Mouse (Mus musculus) heart, embryonic 13.5 days (tissue): ENCODE results near the gene Ttc41. TPM values are rescaled to one million over a fixed set of nuclear protein-coding genes. Genes with fewer than 3 reads are reported as not detected.
A peak's percentile ranks its signal among the peaks of the same experiment; 100 is the strongest.

Experiments used
- ATAC-seq: fragments of 200-750 bp; cut with Nextera tagmentation; 2 replicates; pipeline ENCODE4 v1.8.0; 2017; ENCODE audit warnings: moderate TSS enrichment; ENCODE audit not compliant: insufficient number of reproducible peaks, low FRiP score, low TSS enrichment; ENCODE audit errors: extremely low read depth
- H3K27ac ChIP-seq: fragments of 300-500 bp; sonication (generic); replicated peaks from 2 replicates; pipeline ENCODE4 v1.5.1; 2015; ENCODE audit warnings: moderate library complexity, mild to moderate bottlenecking, inconsistent platforms
- H3K27me3 ChIP-seq: fragments of 300-500 bp; sonication (generic); replicated peaks from 2 replicates; pipeline ENCODE4 v1.6.1; 2015; ENCODE audit warnings: mild to moderate bottlenecking, inconsistent platforms
- H3K36me3 ChIP-seq: fragments of 300-500 bp; sonication (generic); 2 replicates; pipeline ENCODE4 v1.6.1; 2015; ENCODE audit warnings: mild to moderate bottlenecking, inconsistent platforms
- H3K4me1 ChIP-seq: fragments of 300-500 bp; sonication (generic); 2 replicates; pipeline ENCODE4 v1.6.1; 2015; ENCODE audit warnings: inconsistent platforms
- H3K4me2 ChIP-seq: fragments of 300-500 bp; sonication (generic); 2 replicates; pipeline ENCODE4 v1.6.1; 2015; ENCODE audit warnings: inconsistent platforms, mild to moderate bottlenecking, moderate library complexity
- H3K4me3 ChIP-seq: fragments of 300-500 bp; sonication (generic); 2 replicates; pipeline ENCODE4 v1.5.1; 2015; ENCODE audit warnings: moderate library complexity, mild to moderate bottlenecking, inconsistent platforms
- H3K9ac ChIP-seq: fragments of 300-500 bp; sonication (generic); 2 replicates; pipeline ENCODE4 v1.6.1; 2015; ENCODE audit warnings: inconsistent platforms, mild to moderate bottlenecking, moderate library complexity
- H3K9me3 ChIP-seq: fragments of 300-500 bp; sonication (generic); 2 replicates; pipeline ENCODE4 v1.6.1; 2016; ENCODE audit warnings: inconsistent platforms
- WGBS: fragments of 180-500 bp; shearing (Covaris S2); methylation state at CpG from one replicate; pipeline ENCODE4 v1.1.7; 2015; ENCODE audit warnings: mixed read lengths; 5-methylcytosine and 5-hydroxymethylcytosine counted together
- polyA plus RNA-seq: library from polyadenylated mRNA; unstranded; fragments of >200 nt; fragmentation: Nextera tagmentation; extraction: Ambion mirVana; gene quantifications from 2 replicates; pipeline ENCODE4 v1.2.1, GENCODE M21; 2015

Ttc41 gene
- polyA plus RNA-seq, 1 experiment from 2014 or later: 2.1 TPM

- no peak overlapping the region for H3K4me2 ChIP-seq
- no peaks in the 10 kb centered on the region for H3K36me3 ChIP-seq
- no peak for ATAC-seq
- 56% methylated on average over 5 of the region's 5 CpGs for WGBS
- H3K4me1 ChIP-seq: peaks cover 41% of the 10 kb centered on the region
- no peaks in the 10 kb centered on the region for H3K27me3 ChIP-seq
- no peak overlapping the region for H3K27ac ChIP-seq
- no peaks in the 10 kb centered on the region for H3K9me3 ChIP-seq
- no peak overlapping the region for H3K9ac ChIP-seq
- H3K4me3 ChIP-seq: no peak overlapping the region
Measured at GRCm38 (mm10) chr10:86788193-86788592, 82.6 kb downstream of the Ttc41 start.

DNA sequence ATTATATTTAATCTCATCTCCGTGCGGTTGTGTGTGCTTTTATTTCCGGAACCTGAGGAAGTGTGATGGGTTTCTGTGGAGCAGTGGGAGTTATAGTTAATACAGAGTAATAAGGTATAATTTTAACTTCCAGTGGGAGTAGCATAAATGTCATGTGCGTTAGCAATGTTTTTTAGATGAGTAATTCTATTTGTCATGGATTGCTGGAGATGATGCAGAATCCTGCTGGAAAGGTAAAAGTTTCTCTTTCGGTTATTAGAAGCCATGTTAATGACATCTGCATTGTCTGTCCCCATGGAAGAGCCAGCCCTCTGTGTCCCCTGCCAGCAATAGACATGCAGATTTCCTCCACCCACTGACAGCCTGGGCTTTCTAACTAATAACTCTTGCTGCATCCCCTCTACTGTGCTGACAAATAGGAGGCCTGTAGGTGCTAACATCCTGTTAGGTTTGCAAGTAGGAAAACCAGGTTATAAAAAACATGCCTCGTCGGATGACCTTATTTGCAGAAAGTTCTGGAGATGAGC, 83.6 kb downstream of the Ttc41 start:
- ATAC-seq: no peak
- Histone ChIP-seq H3K36me3 (no peaks in the 10 kb centered on the region), H3K27ac (no peak overlapping the region), H3K27me3 (no peaks in the 10 kb centered on the region), H3K9me3 (no peaks in the 10 kb centered on the region), H3K4me3 (no peak overlapping the region), H3K4me2 (no peak overlapping the region), H3K9ac (no peak overlapping the region), H3K4me1 (peaks cover 47% of the 10 kb centered on the region)
- WGBS: 77% methylated on average over 7 of the region's 7 CpGs

DNA sequence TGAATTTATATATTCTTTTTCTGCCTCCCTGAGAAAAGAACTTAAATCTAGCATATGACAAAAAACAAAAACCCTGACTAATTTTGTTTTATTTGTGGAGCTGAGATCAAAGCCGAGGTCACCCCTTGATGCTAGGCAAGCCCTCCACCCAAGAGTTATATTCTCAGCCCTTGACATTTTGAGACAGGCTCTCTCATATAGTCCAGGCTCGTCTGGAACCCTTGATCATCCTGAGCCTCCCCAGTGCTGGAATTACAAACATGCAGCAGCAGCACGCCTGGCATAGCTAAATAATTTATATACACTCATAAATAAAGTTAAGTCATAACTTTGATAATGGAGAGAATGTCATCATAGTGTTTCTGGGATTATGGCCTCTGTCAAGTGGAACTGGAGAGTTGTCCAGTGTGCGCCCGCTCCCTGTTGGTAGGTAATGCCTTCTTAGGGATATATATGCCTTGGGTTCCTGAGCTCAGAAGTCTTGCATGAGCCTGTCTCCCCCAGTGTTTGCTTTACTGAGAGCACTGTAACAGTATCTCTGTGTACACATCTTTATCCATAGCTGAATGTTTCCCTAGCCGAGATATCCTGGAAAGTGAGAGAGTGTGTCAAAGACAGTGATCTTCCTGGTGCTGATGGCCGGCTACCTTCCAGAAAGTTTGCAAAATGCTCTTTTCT, 86.0 kb downstream of the Ttc41 start:
- Histone ChIP-seq H3K4me3 (no peak overlapping the region), H3K36me3 (no peaks in the 10 kb centered on the region), H3K27ac (0 out of 2 replicates have a peak overlapping the region, but pooled peaks have one; percentile 12), H3K4me1 (peaks cover 52% of the 10 kb centered on the region), H3K9ac (no peak overlapping the region), H3K9me3 (no peaks in the 10 kb centered on the region), H3K27me3 (no peaks in the 10 kb centered on the region), H3K4me2 (no peak overlapping the region)
- no peak for ATAC-seq
- WGBS: 61% methylated on average over 7 of the region's 7 CpGs

DNA sequence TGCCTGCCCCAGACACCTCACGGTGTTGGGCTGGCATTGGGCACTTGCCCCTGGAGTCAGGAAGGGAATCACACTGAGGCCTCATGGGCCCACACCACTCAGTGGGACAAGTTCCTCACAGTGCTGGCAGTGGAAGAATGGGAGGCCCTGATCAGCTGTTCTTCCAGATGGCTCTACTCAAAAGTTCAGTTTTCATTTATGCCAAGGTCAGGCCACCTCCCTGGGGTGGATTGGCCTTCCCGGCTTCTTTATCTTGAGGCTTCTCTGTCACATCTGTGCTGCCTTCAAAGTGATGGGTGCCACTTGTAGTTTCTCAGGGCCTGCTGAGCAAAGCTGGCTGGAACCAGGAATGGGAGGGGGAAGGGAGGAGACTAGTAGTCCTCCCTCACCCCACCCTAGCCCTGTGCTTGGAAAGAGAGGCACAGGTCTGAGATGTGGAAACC, 87.9 kb downstream of the Ttc41 start:
- ATAC-seq: no peak
- no peak overlapping the region for H3K4me3 ChIP-seq
- WGBS: 36% methylated on average over 2 of the region's 2 CpGs
- no peaks in the 10 kb centered on the region for H3K9me3 ChIP-seq
- peaks cover 45% of the 10 kb centered on the region for H3K4me1 ChIP-seq
- peak overlapping the region; percentile 37 for H3K9ac ChIP-seq
- H3K27me3 ChIP-seq: no peaks in the 10 kb centered on the region
- no peaks in the 10 kb centered on the region for H3K36me3 ChIP-seq
- H3K27ac ChIP-seq: peak overlapping the region; percentile 78
- no peak overlapping the region for H3K4me2 ChIP-seq

- Histone ChIP-seq H3K27ac (peak overlapping the region; percentile 78), H3K4me2 (no peak overlapping the region), H3K9ac (0 out of 2 replicates have a peak overlapping the region, but pooled peaks have one; percentile 37), H3K9me3 (no peaks in the 10 kb centered on the region), H3K27me3 (no peaks in the 10 kb centered on the region), H3K4me1 (peaks cover 45% of the 10 kb centered on the region), H3K4me3 (no peak overlapping the region), H3K36me3 (no peaks in the 10 kb centered on the region)
- WGBS: 75% methylated on average over 4 of the region's 4 CpGs
- ATAC-seq: no peak
Measured at GRCm38 (mm10) chr10:86794196-86794595, 88.6 kb downstream of the Ttc41 start.

GRCm38 (mm10) chr10:86794794-86795535, 89.4 kb downstream of the Ttc41 start:
- Histone ChIP-seq H3K27me3 (no peaks in the 10 kb centered on the region), H3K4me2 (no peak overlapping the region), H3K4me3 (no peak overlapping the region), H3K27ac (peak overlapping the region; percentile 77), H3K4me1 (peaks cover 45% of the 10 kb centered on the region), H3K36me3 (no peaks in the 10 kb centered on the region), H3K9ac (peak overlapping the region; percentile 62), H3K9me3 (no peaks in the 10 kb centered on the region)
- no peak for ATAC-seq
- WGBS: 68% methylated on average over 9 of the region's 9 CpGs

GRCm38 (mm10) chr10:86796073-86796741, 90.6 kb downstream of the Ttc41 start:
- H3K4me3 ChIP-seq: no peak overlapping the region
- H3K4me2 ChIP-seq: no peak overlapping the region
- no peaks in the 10 kb centered on the region for H3K27me3 ChIP-seq
- peaks cover 42% of the 10 kb centered on the region for H3K4me1 ChIP-seq
- 86% methylated on average over 5 of the region's 5 CpGs for WGBS
- H3K36me3 ChIP-seq: no peaks in the 10 kb centered on the region
- H3K9me3 ChIP-seq: no peaks in the 10 kb centered on the region
- H3K27ac ChIP-seq: no peak overlapping the region; the same call in 1 of the 2 replicates
- no peak for ATAC-seq
- H3K9ac ChIP-seq: no peak overlapping the region

DNA sequence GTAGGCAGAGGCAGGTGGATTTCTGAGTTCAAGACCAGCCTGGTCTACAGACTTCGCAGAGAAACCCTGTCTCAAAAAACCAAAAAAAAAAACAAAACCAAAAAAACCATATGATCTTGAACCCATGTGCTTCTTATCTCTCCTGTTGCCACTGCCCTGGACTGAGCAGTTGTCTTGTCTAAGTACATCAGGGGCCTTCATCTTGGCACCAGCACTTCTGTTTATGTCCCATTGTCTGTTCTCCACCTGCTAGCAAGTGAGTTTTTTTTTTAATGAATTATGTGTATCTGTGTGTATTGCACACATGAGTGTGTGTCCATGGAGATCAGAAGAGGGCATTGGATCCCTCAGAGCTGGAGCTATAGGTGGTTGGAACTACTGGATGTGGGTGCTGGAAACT, 101.8 kb downstream of the Ttc41 start:
- Histone ChIP-seq H3K36me3 (peaks cover 17% of the 10 kb centered on the region), H3K9me3 (no peaks in the 10 kb centered on the region), H3K9ac (no peak overlapping the region), H3K4me3 (no peak overlapping the region), H3K27me3 (no peaks in the 10 kb centered on the region), H3K4me1 (peaks cover 14% of the 10 kb centered on the region), H3K4me2 (no peak overlapping the region), H3K27ac (no peak overlapping the region)
- 79% methylated on average over 1 of the region's 1 CpGs for WGBS
- no peak for ATAC-seq

DNA sequence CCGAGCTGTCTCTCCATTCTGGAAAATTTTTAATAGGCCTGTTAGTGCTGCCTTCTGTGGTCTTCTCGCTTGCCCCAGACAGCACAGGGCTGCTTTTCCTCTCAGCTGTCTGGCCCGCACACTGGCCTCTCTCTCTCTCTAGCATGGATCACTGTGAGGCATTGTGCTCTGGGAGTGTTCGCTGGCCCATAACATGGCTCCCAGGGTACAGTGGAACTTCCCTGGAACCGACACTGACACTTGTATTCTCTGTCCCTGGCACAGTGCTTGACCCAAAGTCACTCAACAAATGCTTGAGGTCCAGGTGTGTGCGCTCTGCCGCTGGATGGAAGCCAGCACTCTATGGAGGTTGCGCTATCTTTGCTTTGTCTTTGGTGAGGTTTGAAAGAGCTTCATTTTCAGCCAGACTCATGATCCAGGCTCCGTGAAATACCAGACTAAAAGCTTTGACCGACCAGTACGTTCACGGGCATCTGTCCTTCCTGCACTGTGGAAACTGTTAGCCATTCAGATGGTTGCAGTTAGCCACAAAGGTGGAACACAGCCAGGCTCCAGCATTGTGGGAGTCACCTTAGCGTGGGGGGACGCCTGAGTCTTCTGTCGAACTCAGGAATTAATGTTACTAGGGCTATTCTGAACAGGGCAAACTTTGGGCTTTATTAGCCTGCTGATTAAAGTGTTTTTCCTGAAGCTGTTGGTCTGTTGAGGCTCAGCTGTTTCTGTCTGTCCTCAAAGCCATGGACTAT, 102.6 kb downstream of the Ttc41 start:
- WGBS: 80% methylated on average over 15 of the region's 15 CpGs
- no peak for ATAC-seq
- H3K36me3 ChIP-seq: peaks cover 25% of the 10 kb centered on the region

GRCm38 (mm10) chr10:86810000-86810399, 104.4 kb downstream of the Ttc41 start:
- H3K4me1 ChIP-seq: peaks cover 28% of the 10 kb centered on the region
- no peak for ATAC-seq
- WGBS: 83% methylated on average over 9 of the region's 9 CpGs
- H3K9ac ChIP-seq: no peak overlapping the region
- H3K9me3 ChIP-seq: no peaks in the 10 kb centered on the region
- H3K4me3 ChIP-seq: no peak overlapping the region
- H3K27me3 ChIP-seq: no peaks in the 10 kb centered on the region
- peaks cover 25% of the 10 kb centered on the region for H3K36me3 ChIP-seq
- H3K4me2 ChIP-seq: no peak overlapping the region
- no peak overlapping the region for H3K27ac ChIP-seq

More for the DNA sequence above, 102.6 kb downstream of the Ttc41 start:
- no peak overlapping the region for H3K9ac ChIP-seq
- H3K4me1 ChIP-seq: peaks cover 14% of the 10 kb centered on the region
- H3K4me3 ChIP-seq: no peak overlapping the region
- no peak overlapping the region for H3K4me2 ChIP-seq
- no peaks in the 10 kb centered on the region for H3K27me3 ChIP-seq
- H3K9me3 ChIP-seq: no peaks in the 10 kb centered on the region
- H3K27ac ChIP-seq: no peak overlapping the region

- no peak overlapping the region for H3K27ac ChIP-seq
- no peak for ATAC-seq
- H3K4me2 ChIP-seq: no peak overlapping the region
- H3K4me1 ChIP-seq: peaks cover 30% of the 10 kb centered on the region
- 89% methylated on average over 5 of the region's 5 CpGs for WGBS
- no peaks in the 10 kb centered on the region for H3K27me3 ChIP-seq
- no peak overlapping the region for H3K9ac ChIP-seq
- H3K4me3 ChIP-seq: no peak overlapping the region
- H3K36me3 ChIP-seq: peaks cover 28% of the 10 kb centered on the region
- H3K9me3 ChIP-seq: no peaks in the 10 kb centered on the region
Measured at GRCm38 (mm10) chr10:86810612-86811011, 105.0 kb downstream of the Ttc41 start.
